Mouse (Mus musculus): ENCODE data around the gene Vmn1r204.
"Not testable (repeated sequence)": the region's sequence is repeated elsewhere in the genome, so short reads cannot be mapped to it uniquely, and the experiment has no call there.

Vmn1r204 gene

DNA sequence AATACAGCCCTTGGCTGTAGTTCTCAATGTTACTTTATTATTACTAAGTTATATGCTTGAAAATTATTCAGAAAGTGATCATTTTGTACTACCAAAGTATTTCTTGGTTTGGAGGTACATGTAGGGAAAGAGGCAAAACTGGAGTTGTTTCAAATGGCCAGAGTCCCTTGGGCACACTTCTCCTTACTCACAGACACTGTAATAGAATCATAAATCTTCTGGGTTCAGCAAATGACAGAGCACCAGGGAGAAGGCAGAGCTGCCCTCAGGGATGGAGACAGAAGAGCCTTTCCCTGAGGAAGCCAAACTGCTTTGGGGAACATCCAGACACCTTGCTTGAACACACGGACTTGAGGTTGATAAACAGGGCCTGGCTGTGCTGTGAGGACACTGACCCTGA is at the start of gene Vmn1r204:
TSS of gene Vmn1r204 (plus strand) at position 301 of the 400 bp plus-strand sequence.
- DNase-seq, result not testable (repeated sequence)

DNA sequence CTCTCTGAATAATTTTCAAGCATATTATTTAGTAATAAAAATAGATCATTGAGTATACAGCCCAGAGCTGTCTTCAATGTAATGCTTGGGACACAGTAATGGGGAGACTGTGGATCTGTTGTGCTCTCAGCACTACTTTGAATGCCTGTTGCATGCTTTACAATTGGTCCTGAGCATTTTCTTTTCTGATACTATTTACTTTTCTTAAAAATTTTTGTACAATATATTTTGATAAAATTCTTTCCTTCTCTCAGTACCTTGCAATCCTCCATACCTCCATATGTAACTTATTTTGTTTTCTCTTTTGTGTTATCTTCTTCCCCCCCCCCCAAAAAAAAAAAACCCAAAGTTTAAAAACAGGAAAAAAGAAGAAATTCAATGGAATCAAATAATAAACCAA is 47.7 kb upstream of the Vmn1r204 start, which contains the start of gene Vmn1r202:
TSS of gene Vmn1r202 (minus strand) at position 101 of the 400 bp plus-strand sequence.
- no peak for DNase-seq

DNA sequence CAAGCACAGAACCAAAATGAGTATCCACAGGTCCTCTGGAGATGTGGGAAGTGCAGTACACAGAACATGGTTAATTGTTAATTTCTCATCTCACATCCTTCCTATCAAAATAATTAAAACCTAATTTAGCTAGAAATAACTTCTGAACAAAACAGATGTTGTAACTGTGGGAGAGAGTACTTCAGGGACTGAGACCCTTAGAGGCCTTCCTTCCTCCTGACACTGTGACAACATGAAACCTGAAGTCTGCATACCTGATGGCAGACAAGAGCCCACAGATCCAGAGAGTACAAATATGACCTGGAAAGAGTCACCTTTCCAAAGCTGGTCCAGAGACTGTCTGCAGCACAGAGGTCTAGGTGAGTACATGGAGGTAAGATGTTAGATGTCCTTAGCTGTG is 35.2 kb upstream of the Vmn1r204 start, which contains the start of gene Vmn1r203:
TSS of gene Vmn1r203 (plus strand) at position 301 of the 400 bp plus-strand sequence.
- DNase-seq, result no peak

DNA sequence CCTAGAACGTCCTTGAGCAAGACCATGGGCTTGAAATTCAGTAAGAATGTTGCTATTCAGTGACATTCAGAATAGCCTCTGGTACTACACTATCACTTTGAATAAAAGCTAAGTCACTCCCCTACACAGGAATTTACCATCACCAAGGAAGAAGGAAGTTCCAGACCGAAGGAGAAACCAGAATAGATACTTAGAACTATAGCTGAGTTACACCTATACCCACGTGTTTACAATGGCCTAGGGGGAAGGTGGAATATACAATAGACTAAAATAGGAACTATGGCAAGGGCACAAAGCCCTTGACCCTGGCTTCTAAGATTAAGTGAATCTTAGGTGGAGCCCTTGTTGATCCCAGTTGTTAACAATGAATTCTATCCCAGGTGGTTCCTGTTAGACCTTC is 21.9 kb downstream of the Vmn1r204 start:
- DNase-seq, result not testable (repeated sequence)

DNA sequence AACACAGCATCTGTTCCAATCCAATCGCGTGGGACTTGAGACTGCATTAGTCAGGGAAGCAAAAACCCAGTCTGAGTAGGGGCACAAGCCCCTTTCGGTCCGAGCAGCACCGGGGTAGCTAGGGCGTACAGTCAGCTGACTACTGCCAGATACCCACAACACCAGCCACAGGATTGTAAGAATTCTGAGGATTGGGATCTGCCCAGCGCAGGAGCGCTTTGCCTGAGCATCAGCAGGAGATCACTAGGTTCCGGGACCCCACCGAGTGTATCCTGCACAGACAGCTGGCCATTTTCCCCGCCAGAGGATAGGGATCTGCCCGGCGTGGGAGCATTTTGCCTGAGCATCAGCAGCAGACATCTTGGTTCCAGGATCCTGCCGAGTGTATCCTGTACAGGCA is 30.3 kb downstream of the Vmn1r204 start:
- not testable (repeated sequence) for DNase-seq

DNA sequence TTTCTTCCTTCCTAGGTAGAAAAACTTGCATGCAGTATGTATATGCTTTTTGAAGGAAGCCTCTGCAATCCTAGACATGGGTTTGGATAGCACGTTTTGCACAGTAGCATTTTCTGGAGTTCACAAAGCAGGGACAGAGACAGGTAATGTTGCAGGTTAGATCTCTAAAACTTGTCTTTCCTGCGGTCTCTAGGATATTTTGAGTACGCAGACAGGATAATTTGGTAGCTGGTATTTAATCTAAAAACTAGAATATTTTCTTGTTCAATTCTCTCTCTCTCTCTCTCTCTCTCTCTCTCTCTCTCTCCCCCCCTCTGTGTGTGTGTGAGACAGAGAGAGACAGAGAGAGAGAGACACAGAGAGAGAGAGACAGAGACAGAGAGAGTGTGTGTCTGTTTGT is 39.9 kb downstream of the Vmn1r204 start, which contains the start of gene Vmn1r205:
TSS of gene Vmn1r205 (minus strand) at position 101 of the 400 bp plus-strand sequence.
- no peak for DNase-seq
